Mouse (Mus musculus): Measurements from ENCODE around the gene Fam114a2.

- no peak for TF ChIP-seq CTCF (IDR thresholded peaks at IDR 0.05; ENCODE audit: control insufficient read depth, insufficient read depth, insufficient replicate concordance, low read depth, low read length)
- no peak for TF ChIP-seq POLR2A (IDR thresholded peaks at IDR 0.05; ENCODE audit: control insufficient read depth, low read depth, low read length)
Observed at GRCm38 (mm10) chr11:57454421-57454820, 64.0 kb downstream of the Fam114a2 start.
